Mouse (Mus musculus): ENCODE measurements around the gene Cacna2d1. TPM values are rescaled to one million over a fixed set of nuclear protein-coding genes. Genes with fewer than 3 reads are reported as not detected.

Gene Cacna2d1
- polyA plus RNA-seq, 1 experiment from 2014 or later = 25.4 TPM

Other genes with a start within 250 kb of the Cacna2d1 start
- not detected in 2 replicates for gene Speer4c, start 220.4 kb upstream of the Cacna2d1 start, polyA plus RNA-seq (2016; fragmentation: Nextera tagmentation; extraction: Ambion mirVana)